Mouse (Mus musculus) frontal cortex, postnatal 10 days (tissue): ENCODE measurements around the gene Mef2a.

ENCODE experiments used
- DNase-seq, 2 experiments: peaks; one replicate each; pipeline ENCODE4 v3.0.0; 2022; ENCODE audit warnings: low spot score in 2 of 2, mixed read lengths in 1 of 2

The Mef2a gene

GRCm38 (mm10) chr7:67210004-67210833 is 162.4 kb downstream of the Mef2a start:
- DNase-seq: no peak

DNA sequence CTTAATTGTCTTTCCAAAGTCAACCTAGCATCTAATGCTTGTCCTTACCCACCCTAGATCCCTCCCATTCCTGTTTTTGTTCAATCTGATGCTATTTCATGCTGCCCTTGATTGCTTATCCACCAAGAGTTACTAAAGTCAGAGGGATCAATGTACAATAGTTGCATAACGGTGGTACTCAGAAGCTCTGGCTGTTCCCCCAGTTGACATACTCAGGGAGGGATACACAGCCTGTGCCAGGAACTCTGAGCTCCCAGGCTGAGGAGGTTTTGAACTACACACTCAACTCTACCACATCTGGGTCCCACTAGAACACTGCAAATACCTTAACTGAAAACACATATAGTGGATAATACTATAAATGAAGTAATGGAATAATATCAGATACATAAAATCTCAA is 164.3 kb downstream of the Mef2a start:
- no peak for DNase-seq

DNA sequence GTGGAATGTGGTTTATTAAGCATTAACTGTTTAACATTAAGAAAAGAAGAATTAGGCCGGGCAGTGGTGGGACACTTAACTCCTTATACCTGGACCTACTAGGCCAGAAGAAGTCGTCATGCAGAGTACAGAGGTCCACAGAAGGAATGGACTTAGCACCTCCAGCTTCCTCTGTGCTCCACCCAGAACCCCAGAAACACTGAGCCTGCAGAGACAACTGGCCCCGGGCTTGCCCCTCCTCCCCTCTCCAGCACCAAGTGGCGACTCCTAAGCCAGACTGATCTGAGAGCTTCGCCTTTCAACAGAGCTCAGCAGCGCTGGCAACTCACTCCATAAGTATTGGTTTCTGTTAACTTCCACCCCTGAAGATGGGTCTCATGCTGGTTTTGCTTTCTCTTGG is 165.0 kb downstream of the Mef2a start:
- no peak for DNase-seq

- no peak for DNase-seq
Measured at GRCm38 (mm10) chr7:67206496-67206895, 166.2 kb downstream of the Mef2a start.

GRCm38 (mm10) chr7:67205734-67206425 is 166.8 kb downstream of the Mef2a start:
- DNase-seq: no peak

GRCm38 (mm10) chr7:67203625-67204024 is 169.0 kb downstream of the Mef2a start:
- DNase-seq: no peak

GRCm38 (mm10) chr7:67199412-67199811 is 173.2 kb downstream of the Mef2a start:
- DNase-seq: peak in 1 of 2 experiments; percentile 37

DNA sequence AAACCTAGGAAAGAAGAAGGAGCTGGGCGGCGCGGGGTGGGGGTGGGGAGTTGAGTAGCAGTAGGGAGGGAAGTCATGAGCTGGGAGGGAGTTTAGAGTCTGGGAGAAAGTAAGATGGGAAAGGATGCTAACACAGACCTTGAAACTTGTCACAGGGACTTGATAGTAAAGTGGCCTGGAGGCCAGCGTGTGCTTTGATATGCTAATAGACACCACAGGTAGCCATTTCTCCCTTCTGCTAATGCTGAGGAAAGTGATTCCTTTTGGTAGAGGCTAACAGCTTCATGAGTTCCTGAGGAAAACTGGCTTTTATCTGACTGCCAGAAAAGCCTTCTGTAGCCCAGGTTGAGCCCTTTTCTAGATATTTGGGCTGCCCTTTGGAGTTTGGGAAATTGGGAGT is 188.9 kb downstream of the Mef2a start:
- DNase-seq: no peak
